Mouse (Mus musculus) stomach, embryonic 16.5 days (tissue): Measurements from ENCODE around the gene Eif5a. TPM values are rescaled to one million over a fixed set of nuclear protein-coding genes. Genes with fewer than 3 reads are reported as not detected.

Experiments used
- microRNA-seq: library from miRNA; unstranded; fragments of <30 nt; microRNA quantifications from one replicate; pipeline ENCODE4, GENCODE M21; 2016
- polyA plus RNA-seq: library from polyadenylated mRNA; unstranded; fragments of >200 nt; fragmentation: Nextera tagmentation; extraction: Ambion mirVana; gene quantifications from 2 replicates; pipeline ENCODE4 v1.2.1, GENCODE M21; 2015

The Eif5a gene
- polyA plus RNA-seq, 1 experiment from 2014 or later: 1,535 TPM

Small RNA genes lying within 50 kb of the gene (microRNA-seq; reads per million reads assigned to microRNA genes)
- gene Mir6924: not detected

Other genes starting within 250 kb of the Eif5a start
- gene Eif4a1, start 249.5 kb downstream of the Eif5a start, polyA plus RNA-seq: 454 and 462 TPM in 2 replicates
- gene Senp3, start 239.9 kb downstream of the Eif5a start, polyA plus RNA-seq: 66.3 and 68.5 TPM in 2 replicates
- gene Tnfsf13, start 236.2 kb downstream of the Eif5a start, polyA plus RNA-seq: 0.59 and 1.0 TPM in 2 replicates
- 8.8 and 9.6 TPM in 2 replicates for gene Tnfsf12, start 226.1 kb downstream of the Eif5a start, polyA plus RNA-seq
- 2.9 and 4.2 TPM in 2 replicates for gene Tnfsfm13, start 225.9 kb downstream of the Eif5a start, polyA plus RNA-seq
- 17.7 and 20.6 TPM in 2 replicates for gene Polr2a, start 163.3 kb downstream of the Eif5a start, polyA plus RNA-seq
- 0.17 TPM in 1 of 2 replicates, not detected in the other for gene Slc35g3, start 160.0 kb downstream of the Eif5a start, polyA plus RNA-seq
- gene Zbtb4, start 156.0 kb downstream of the Eif5a start, polyA plus RNA-seq: 3.4 TPM in 2 replicates
- gene Chrnb1, start 126.0 kb downstream of the Eif5a start, polyA plus RNA-seq: 5.3 and 10.3 TPM in 2 replicates
- 1.8 and 2.5 TPM in 2 replicates for gene Fgf11, start 120.1 kb downstream of the Eif5a start, polyA plus RNA-seq
- gene Tmem102, start 116.3 kb downstream of the Eif5a start, polyA plus RNA-seq: 14.2 and 15.0 TPM in 2 replicates
- gene Gm39566, start 106.7 kb downstream of the Eif5a start, polyA plus RNA-seq: 0.03 TPM in 1 of 2 replicates, not detected in the other
- not detected in 2 replicates for gene Spem2, start 103.5 kb downstream of the Eif5a start, polyA plus RNA-seq
- gene Spem1, start 99.8 kb downstream of the Eif5a start, polyA plus RNA-seq: not detected in 2 replicates
- gene Nlgn2, start 84.2 kb downstream of the Eif5a start, polyA plus RNA-seq: 5.3 and 6.4 TPM in 2 replicates
- 377 and 401 TPM in 2 replicates for gene Tmem256, start 83.4 kb downstream of the Eif5a start, polyA plus RNA-seq
- gene Plscr3, start 75.6 kb downstream of the Eif5a start, polyA plus RNA-seq: 85.1 and 98.5 TPM in 2 replicates
- 15.3 and 19.1 TPM in 2 replicates for gene Tnk1, start 63.2 kb downstream of the Eif5a start, polyA plus RNA-seq
- gene Tmem95, start 43.9 kb downstream of the Eif5a start, polyA plus RNA-seq: not detected in 2 replicates
- 15.1 and 24.7 TPM in 2 replicates for gene Kctd11, start 40.6 kb downstream of the Eif5a start, polyA plus RNA-seq
- gene Acap1, start 26.4 kb downstream of the Eif5a start, polyA plus RNA-seq: 4.0 and 5.1 TPM in 2 replicates
- gene 2810408A11Rik, start 21.0 kb downstream of the Eif5a start, polyA plus RNA-seq: 4.9 TPM in 2 replicates
- 7.5 TPM in 2 replicates for gene Neurl4, start 20.9 kb downstream of the Eif5a start, polyA plus RNA-seq
- 61.6 and 63.4 TPM in 2 replicates for gene Gps2, start 8.1 kb downstream of the Eif5a start, polyA plus RNA-seq
- gene Ybx2, start 13.8 kb upstream of the Eif5a start, polyA plus RNA-seq: 2.9 and 3.8 TPM in 2 replicates
- gene Slc2a4, start 26.2 kb upstream of the Eif5a start, polyA plus RNA-seq: 38.3 and 39.1 TPM in 2 replicates
- 397 and 438 TPM in 2 replicates for gene Cldn7, start 42.8 kb upstream of the Eif5a start, polyA plus RNA-seq
- gene Ctdnep1, start 59.2 kb upstream of the Eif5a start, polyA plus RNA-seq: 17.5 and 17.7 TPM in 2 replicates
- 102 and 103 TPM in 2 replicates for gene Elp5, start 60.6 kb upstream of the Eif5a start, polyA plus RNA-seq
- gene Gabarap, start 69.2 kb upstream of the Eif5a start, polyA plus RNA-seq: 485 and 494 TPM in 2 replicates
- 44.3 and 47.9 TPM in 2 replicates for gene Phf23, start 73.8 kb upstream of the Eif5a start, polyA plus RNA-seq
- 17.7 and 22.3 TPM in 2 replicates for gene Dvl2, start 78.6 kb upstream of the Eif5a start, polyA plus RNA-seq
- 115 and 119 TPM in 2 replicates for gene Acadvl, start 93.5 kb upstream of the Eif5a start, polyA plus RNA-seq
- gene Dlg4, start 95.0 kb upstream of the Eif5a start, polyA plus RNA-seq: 8.4 and 9.0 TPM in 2 replicates
- 0.31 TPM in 1 of 2 replicates, not detected in the other for gene Asgr1, start 132.1 kb upstream of the Eif5a start, polyA plus RNA-seq
- 0.71 and 0.72 TPM in 2 replicates for gene Asgr2, start 170.7 kb upstream of the Eif5a start, polyA plus RNA-seq
- gene Mgl2, start 208.4 kb upstream of the Eif5a start, polyA plus RNA-seq: 1.4 and 1.6 TPM in 2 replicates
- 1.1 and 1.3 TPM in 2 replicates for gene Clec10a, start 234.2 kb upstream of the Eif5a start, polyA plus RNA-seq